Mouse (Mus musculus) cortical plate, adult 2 months (tissue): ENCODE measurements around the gene Pigh. TPM values are rescaled to one million over a fixed set of nuclear protein-coding genes. Genes with fewer than 3 reads are reported as not detected.

Experiments
- H3K27ac ChIP-seq: fragments of 200-500 bp; 2 replicates; pipeline ENCODE4 v1.5.1; 2012; ENCODE audit warnings: low read length, control low read depth, inconsistent platforms; ENCODE audit not compliant: insufficient read depth
- H3K4me1 ChIP-seq: fragments of 200-500 bp; 2 replicates; pipeline ENCODE4 v1.6.1; 2011; ENCODE audit warnings: low read length; ENCODE audit not compliant: control insufficient read depth, insufficient read depth
- H3K4me3 ChIP-seq: fragments of 200-500 bp; 2 replicates; pipeline ENCODE4 v1.5.1; 2011; ENCODE audit warnings: mild to moderate bottlenecking, low read length, control low read depth; ENCODE audit not compliant: insufficient read depth
- CTCF ChIP-seq: fragments of 200-500 bp; IDR thresholded peaks from 2 replicates; pipeline ENCODE4 v1.5.1; 2011; ENCODE audit warnings: mild to moderate bottlenecking, control low read depth, low read length; ENCODE audit not compliant: insufficient read depth; ENCODE audit errors: extremely low read depth
- POLR2A ChIP-seq: fragments of 200-500 bp; IDR thresholded peaks from 2 replicates; pipeline ENCODE4 v1.6.1; 2011; ENCODE audit warnings: mild to moderate bottlenecking, low read length, control low read depth; ENCODE audit not compliant: insufficient read depth; ENCODE audit errors: extremely low read depth
- polyA plus RNA-seq: library from polyadenylated mRNA; depleted of rRNA; stranded (reverse); fragments of >200 nt; gene quantifications from 2 replicates; pipeline ENCODE4 v1.2.3, GENCODE M21; 2012; rRNA removed

The Pigh gene
- polyA plus RNA-seq, 1 experiment: 11.0 TPM

- no peak for TF ChIP-seq POLR2A
- no peak for TF ChIP-seq CTCF
- H3K4me1 ChIP-seq: no peaks in the 10 kb centered on the region
- peak overlapping the region; percentile 65; the same call in 1 of the 2 replicates for H3K27ac ChIP-seq
- H3K4me3 ChIP-seq: no peak overlapping the region
These were observed 55.1 kb downstream of the Pigh start for GRCm38 (mm10) chr12:79034331-79034730.

Other genes with a start within 250 kb of the Pigh start
- gene Atp6v1d, start 228.0 kb downstream of the Pigh start, polyA plus RNA-seq: 243 and 244 TPM in 2 replicates
- gene Eif2s1, start 227.8 kb downstream of the Pigh start, polyA plus RNA-seq: 27.2 and 28.8 TPM in 2 replicates
- 0.11 and 0.21 TPM in 2 replicates for gene Plek2, start 182.7 kb downstream of the Pigh start, polyA plus RNA-seq
- gene Tmem229b, start 82.0 kb downstream of the Pigh start, polyA plus RNA-seq: 20.9 and 21.5 TPM in 2 replicates
- 19.5 and 22.3 TPM in 2 replicates for gene Plekhh1, start 60.5 kb downstream of the Pigh start, polyA plus RNA-seq
- 2.0 and 2.9 TPM in 2 replicates for gene Arg2, start 41.1 kb upstream of the Pigh start, polyA plus RNA-seq
- 188 and 189 TPM in 2 replicates for gene Vti1b, start 83.0 kb upstream of the Pigh start, polyA plus RNA-seq
- 19.1 and 21.9 TPM in 2 replicates for gene Rdh11, start 102.6 kb upstream of the Pigh start, polyA plus RNA-seq
- 2.6 and 3.0 TPM in 2 replicates for gene Rdh12, start 119.3 kb upstream of the Pigh start, polyA plus RNA-seq
- 27.4 and 28.3 TPM in 2 replicates for gene Zfyve26, start 206.7 kb upstream of the Pigh start, polyA plus RNA-seq
- gene Rad51b, start 207.6 kb upstream of the Pigh start, polyA plus RNA-seq: 0.13 and 0.17 TPM in 2 replicates